Comparison of ENCODE assay signal across 8 mouse cellular contexts in genomic region chr7:122018247-122018646, GRCm38 (mm10). TPM values are rescaled to one million over a fixed set of nuclear protein-coding genes. Genes with fewer than 3 reads are reported as not detected.
DNase-seq lines count a peak whose midpoint lies in the region; ATAC-seq lines count a peak whose summit lies in the region.

No protein-coding gene starts in this region.

- no peak for ATAC-seq in forebrain, embryonic 12.5 days (ENCODE audit: low FRiP score)
- ATAC-seq in liver, embryonic 15.5 days (ENCODE audit: insufficient read depth), result peak; percentile 67
- peak; percentile 66 for ATAC-seq in neutrophil, adult 5-6 weeks (ENCODE audit: extremely low read depth, insufficient number of reproducible peaks, low FRiP score, poor library complexity, severe bottlenecking)

- H3K9ac ChIP-seq in forebrain, embryonic 12.5 days, result 0 out of 2 replicates have a peak overlapping the region, but pooled peaks have one; percentile 1
- H3K9ac ChIP-seq in liver, embryonic 15.5 days, result peak overlapping the region; percentile 19; the same call in 1 of the 2 replicates

- WGBS in forebrain, embryonic 12.5 days, result 62% methylated on average over 3 of the region's 3 CpGs
- 7% methylated on average over 3 of the region's 3 CpGs for WGBS in liver, embryonic 15.5 days (ENCODE audit: insufficient replicate concordance)

- no peak overlapping the region for H3K27ac ChIP-seq in forebrain, embryonic 12.5 days
- peak overlapping the region; percentile 82 for H3K27ac ChIP-seq in liver, embryonic 15.5 days (replicated peaks)

- DNase-seq in adrenal gland, postnatal 14 days, result peak; percentile 12
- no peak for DNase-seq in adrenal gland, postnatal 25 days
- no peak for DNase-seq in gastrocnemius, postnatal 25 days
- DNase-seq in adrenal gland, adult 2 months, result no peak
- no peak for DNase-seq in testis, postnatal 10 days (ENCODE audit: low spot score)

- no peaks in the 10 kb centered on the region for H3K9me3 ChIP-seq in forebrain, embryonic 12.5 days
- H3K9me3 ChIP-seq in liver, embryonic 15.5 days (replicated peaks), result no peaks in the 10 kb centered on the region

- 0 out of 2 replicates have a peak, but pooled peaks cover 3% of the 10 kb centered on the region for H3K36me3 ChIP-seq in forebrain, embryonic 12.5 days (replicated peaks)
- H3K36me3 ChIP-seq in liver, embryonic 15.5 days (replicated peaks), result no peaks in the 10 kb centered on the region

- H3K27me3 ChIP-seq in forebrain, embryonic 12.5 days, result no peaks in the 10 kb centered on the region
- no peaks in the 10 kb centered on the region for H3K27me3 ChIP-seq in liver, embryonic 15.5 days

- peaks cover 38% of the 10 kb centered on the region for H3K4me1 ChIP-seq in forebrain, embryonic 12.5 days
- H3K4me1 ChIP-seq in liver, embryonic 15.5 days (replicated peaks), result peaks cover 78% of the 10 kb centered on the region

- H3K4me2 ChIP-seq in forebrain, embryonic 12.5 days, result peak overlapping the region; percentile 73; the same call in 1 of the 2 replicates
- H3K4me2 ChIP-seq in liver, embryonic 15.5 days, result peak overlapping the region; percentile 99

- no peak overlapping the region for H3K4me3 ChIP-seq in forebrain, embryonic 12.5 days (replicated peaks)
- peak overlapping the region; percentile 76 for H3K4me3 ChIP-seq in liver, embryonic 15.5 days (replicated peaks)

RNA-seq across cellular contexts. Expression of gene Gga2, which starts 2.8 kb away (rescaled TPM):
- total RNA-seq in adrenal gland, postnatal 14 days (2021), result 20.3 and 28.1 TPM in 2 replicates
- 16.6 and 17.6 TPM in 2 replicates for total RNA-seq in adrenal gland, postnatal 25 days (2021)
- 72.5 and 73.7 TPM in 2 replicates for polyA plus RNA-seq in forebrain, embryonic 12.5 days (2016; fragmentation: Nextera tagmentation; extraction: Ambion mirVana)
- 33.8 and 34.6 TPM in 2 replicates for polyA plus RNA-seq in liver, embryonic 15.5 days (2015; fragmentation: Nextera tagmentation; extraction: Ambion mirVana)
- 87.7 and 100 TPM in 2 replicates for total RNA-seq in neutrophil, adult 5-6 weeks (2017)
- 10 to 100 TPM; 13.2 to 22.4 TPM for total RNA-seq in gastrocnemius, postnatal 25 days (2021)
- 10 to 100 TPM; 19.0 to 19.9 TPM for total RNA-seq in adrenal gland, adult 2 months (2021)
- 20.2 and 22.5 TPM in 2 replicates for polyA plus RNA-seq in adrenal gland, adult 2 months (2012; rRNA removed)

RNA-seq across cellular contexts. Expression of gene Cog7, which starts 36.7 kb away (rescaled TPM):
- total RNA-seq in adrenal gland, postnatal 14 days (2021), result 22.8 and 24.7 TPM in 2 replicates
- 23.1 and 31.7 TPM in 2 replicates for total RNA-seq in adrenal gland, postnatal 25 days (2021)
- polyA plus RNA-seq in forebrain, embryonic 12.5 days (2016; fragmentation: Nextera tagmentation; extraction: Ambion mirVana), result 21.9 and 23.0 TPM in 2 replicates
- 9.2 and 10.0 TPM in 2 replicates for polyA plus RNA-seq in liver, embryonic 15.5 days (2015; fragmentation: Nextera tagmentation; extraction: Ambion mirVana)
- 8.0 and 9.5 TPM in 2 replicates for total RNA-seq in neutrophil, adult 5-6 weeks (2017)
- 1 to 10 TPM; 8.3 to 8.7 TPM for total RNA-seq in gastrocnemius, postnatal 25 days (2021)
- 10 to 100 TPM; 26.9 to 35.8 TPM for total RNA-seq in adrenal gland, adult 2 months (2021)
- 25.7 and 26.9 TPM in 2 replicates for polyA plus RNA-seq in adrenal gland, adult 2 months (2012; rRNA removed)

RNA-seq across cellular contexts. Expression of gene Ubfd1, which starts 48.7 kb away (rescaled TPM):
- 47.3 and 49.9 TPM in 2 replicates for total RNA-seq in adrenal gland, postnatal 14 days (2021)
- 53.2 and 56.1 TPM in 2 replicates for total RNA-seq in adrenal gland, postnatal 25 days (2021)
- 78.9 and 83.5 TPM in 2 replicates for polyA plus RNA-seq in forebrain, embryonic 12.5 days (2016; fragmentation: Nextera tagmentation; extraction: Ambion mirVana)
- 15.6 and 16.2 TPM in 2 replicates for polyA plus RNA-seq in liver, embryonic 15.5 days (2015; fragmentation: Nextera tagmentation; extraction: Ambion mirVana)
- 24.6 and 24.9 TPM in 2 replicates for total RNA-seq in neutrophil, adult 5-6 weeks (2017)
- total RNA-seq in gastrocnemius, postnatal 25 days (2021), result 10 to 100 TPM; 23.5 to 24.6 TPM
- 10 to 100 TPM; 48.3 to 56.8 TPM for total RNA-seq in adrenal gland, adult 2 months (2021)
- polyA plus RNA-seq in adrenal gland, adult 2 months (2012; rRNA removed), result 22.1 and 24.5 TPM in 2 replicates

RNA-seq across cellular contexts. Expression of gene Ears2, which starts 48.8 kb away (rescaled TPM):
- 17.3 and 20.4 TPM in 2 replicates for total RNA-seq in adrenal gland, postnatal 14 days (2021)
- 18.5 and 19.7 TPM in 2 replicates for total RNA-seq in adrenal gland, postnatal 25 days (2021)
- polyA plus RNA-seq in forebrain, embryonic 12.5 days (2016; fragmentation: Nextera tagmentation; extraction: Ambion mirVana), result 15.0 and 16.1 TPM in 2 replicates
- polyA plus RNA-seq in liver, embryonic 15.5 days (2015; fragmentation: Nextera tagmentation; extraction: Ambion mirVana), result 7.0 and 8.9 TPM in 2 replicates
- total RNA-seq in neutrophil, adult 5-6 weeks (2017), result 6.6 and 7.4 TPM in 2 replicates
- total RNA-seq in gastrocnemius, postnatal 25 days (2021), result 1 to 10 TPM; 5.4 to 6.8 TPM
- total RNA-seq in adrenal gland, adult 2 months (2021), result 10 to 100 TPM; 16.6 to 18.2 TPM
- 18.2 and 23.8 TPM in 2 replicates for polyA plus RNA-seq in adrenal gland, adult 2 months (2012; rRNA removed)
